Comparison of ENCODE assay signal across 13 mouse cellular contexts in the genomic region with DNA sequence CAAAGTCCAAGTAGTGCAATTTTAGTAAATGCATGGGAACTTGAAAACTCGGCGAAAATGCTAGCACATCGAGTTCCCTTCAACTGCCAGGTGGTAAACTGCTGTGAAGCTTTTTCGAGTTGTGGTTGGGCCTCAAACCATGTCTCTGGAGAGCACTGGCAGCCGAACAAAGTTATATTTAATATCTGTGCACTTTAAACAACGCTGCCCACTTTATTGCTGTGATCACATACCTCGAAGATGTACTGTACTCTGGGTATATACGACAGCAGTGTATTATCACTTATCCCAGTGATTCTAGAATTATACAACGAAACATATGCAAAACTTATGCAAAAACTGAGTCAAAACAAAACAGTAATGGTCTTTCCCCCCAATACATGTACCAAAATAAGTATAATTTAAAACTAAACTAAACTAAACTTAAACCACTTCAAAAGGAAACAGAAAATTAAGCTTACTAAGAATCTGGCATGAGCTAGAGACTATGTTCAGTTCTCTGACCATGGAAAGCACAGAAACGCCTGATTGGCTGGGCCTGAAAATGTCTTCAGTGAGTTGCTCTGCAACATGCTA. TPM values are rescaled to one million over a fixed set of nuclear protein-coding genes. Genes with fewer than 3 reads are reported as not detected.
A peak's percentile ranks its signal among the peaks of the same experiment; 100 is the strongest.
DNase-seq lines count a peak whose midpoint lies in the region; ATAC-seq lines count a peak whose summit lies in the region.
"Had no signal": no experiment of that assay in that cellular context is flagged by ENCODE, and none has a peak within 500 bp of the region (broad histone marks: within the 10 kb centered on the region; RNA-seq: fewer than 3 reads in every experiment).

No protein-coding gene starts in this region.

- no peaks in the 10 kb centered on the region for H3K36me3 ChIP-seq in embryonic facial prominence, embryonic 13.5 days
- no peaks in the 10 kb centered on the region for H3K36me3 ChIP-seq in embryonic facial prominence, embryonic 10.5 days (replicated peaks)
- H3K36me3 ChIP-seq in splenic B cell, adult 2 months (ENCODE audit: control insufficient read depth, insufficient read depth, low read length, poor library complexity, severe bottlenecking) = no peaks in the 10 kb centered on the region
- H3K36me3 ChIP-seq: hindbrain, embryonic 13.5 days; kidney, embryonic 15.5 days had no signal

- H3K4me2 ChIP-seq in embryonic facial prominence, embryonic 13.5 days = no peak overlapping the region
- H3K4me2 ChIP-seq: hindbrain, embryonic 13.5 days; kidney, embryonic 15.5 days had no signal

- intact Hi-C loops in left cerebral cortex, postnatal 14 days (cut with DNase I) = no loop called here

- WGBS in embryonic facial prominence, embryonic 13.5 days = 54% methylated on average over 10 of the region's 10 CpGs
- 86% methylated on average over 10 of the region's 10 CpGs for WGBS in embryonic facial prominence, embryonic 10.5 days

- no peak overlapping the region for H3K9ac ChIP-seq in embryonic facial prominence, embryonic 13.5 days
- H3K9ac ChIP-seq: hindbrain, embryonic 13.5 days; kidney, embryonic 15.5 days had no signal

- H3K27ac ChIP-seq in embryonic facial prominence, embryonic 13.5 days = peak overlapping the region; percentile 28; the same call in 1 of the 2 replicates
- no peak overlapping the region for H3K27ac ChIP-seq in embryonic facial prominence, embryonic 10.5 days (replicated peaks)
- H3K27ac ChIP-seq: hindbrain, embryonic 13.5 days; kidney, embryonic 15.5 days had no signal

- no peak for DNase-seq in embryonic facial prominence, embryonic 10.5 days (ENCODE audit: low spot score)
- peak; percentile 19 to 42 for DNase-seq in left cerebral cortex, postnatal 14 days (ENCODE audit: low spot score in 2 of 2)
- DNase-seq in left cerebral cortex, adult 9 months (ENCODE audit: low spot score in 2 of 2) = no peak
- peak; percentile 27 for DNase-seq in splenic B cell, adult 2 months (ENCODE audit: low read depth, low spot score)
- no peak for DNase-seq in adrenal gland, postnatal 36 days
- no peak for DNase-seq in retina, postnatal 1 day
- DNase-seq: cerebellum, adult 9-10 months had no signal

- H3K4me1 ChIP-seq in embryonic facial prominence, embryonic 13.5 days = peaks cover 4% of the 10 kb centered on the region; the same call in 1 of the 2 replicates
- H3K4me1 ChIP-seq in embryonic facial prominence, embryonic 10.5 days = no peaks in the 10 kb centered on the region
- H3K4me1 ChIP-seq: hindbrain, embryonic 13.5 days; kidney, embryonic 15.5 days had no signal

- no peaks in the 10 kb centered on the region for H3K27me3 ChIP-seq in embryonic facial prominence, embryonic 13.5 days
- H3K27me3 ChIP-seq in embryonic facial prominence, embryonic 10.5 days (replicated peaks; ENCODE audit: low read depth, poor library complexity, severe bottlenecking) = no peaks in the 10 kb centered on the region
- H3K27me3 ChIP-seq in splenic B cell, adult 2 months (ENCODE audit: control insufficient read depth, insufficient read depth, low read length, poor library complexity, severe bottlenecking) = no peaks in the 10 kb centered on the region
- H3K27me3 ChIP-seq: hindbrain, embryonic 13.5 days; kidney, embryonic 15.5 days; Patski had no signal

- ATAC-seq in embryonic facial prominence, embryonic 13.5 days (ENCODE audit: insufficient number of reproducible peaks, insufficient read depth, low FRiP score, low TSS enrichment, low read depth) = no peak
- peak; percentile 65 for ATAC-seq in activated CD4-positive, CD25-positive, alpha-beta regulatory T cell, adult 4 months
- ATAC-seq: Patski had no signal

- no peaks in the 10 kb centered on the region for H3K9me3 ChIP-seq in embryonic facial prominence, embryonic 13.5 days
- H3K9me3 ChIP-seq in embryonic facial prominence, embryonic 10.5 days = no peaks in the 10 kb centered on the region
- H3K9me3 ChIP-seq: hindbrain, embryonic 13.5 days; kidney, embryonic 15.5 days had no signal

- no peak overlapping the region for H3K4me3 ChIP-seq in embryonic facial prominence, embryonic 13.5 days
- H3K4me3 ChIP-seq in embryonic facial prominence, embryonic 10.5 days = no peak overlapping the region
- H3K4me3 ChIP-seq: erythroblast, embryonic 14.5 days; hindbrain, embryonic 13.5 days; kidney, embryonic 15.5 days had no signal

RNA-seq across cellular contexts. Expression of gene Rps6ka5, which starts 15.6 kb away (rescaled TPM):
- polyA plus RNA-seq in embryonic facial prominence, embryonic 13.5 days (2015; fragmentation: Nextera tagmentation; extraction: Ambion mirVana) = 6.1 and 6.6 TPM in 2 replicates
- polyA plus RNA-seq in embryonic facial prominence, embryonic 10.5 days (2016; fragmentation: Nextera tagmentation; extraction: Ambion mirVana) = 3.6 and 3.7 TPM in 2 replicates
- total RNA-seq in left cerebral cortex, postnatal 14 days (2021) = 10 to 100 TPM; 13.2 to 17.8 TPM
- polyA plus RNA-seq in activated CD4-positive, CD25-positive, alpha-beta regulatory T cell, adult 4 months (2017; shearing (Covaris generic)) = 1 to 10 TPM; 3.7 to 7.2 TPM
- total RNA-seq in adrenal gland, postnatal 36 days (2021) = 1 to 10 TPM; 4.1 to 8.2 TPM

Comparison
In these comparisons a context has a peak if more than half of its experiments do, and no peak if none do; other contexts are left out.
1. DNase-seq: peak in left cerebral cortex, postnatal 14 days (2 of 2) and splenic B cell, adult 2 months (single experiment); none in embryonic facial prominence, embryonic 10.5 days (single experiment), left cerebral cortex, adult 9 months (0 of 2), adrenal gland, postnatal 36 days (0 of 2) and retina, postnatal 1 day (single experiment).